Mouse (Mus musculus): ENCODE data around the gene Aqp6. TPM values are rescaled to one million over a fixed set of nuclear protein-coding genes. Genes with fewer than 3 reads are reported as not detected.

The Aqp6 gene
- polyA plus RNA-seq, 1 experiment from 2014 or later: not detected

- no peak overlapping the region for H3K27ac ChIP-seq (ENCODE audit: low read length)
- no peak for ATAC-seq (ENCODE audit: low read depth)
- H3K36me3 ChIP-seq (ENCODE audit: control insufficient read depth, insufficient read depth, low read length): no peaks in the 10 kb centered on the region
- no peak overlapping the region for H3K4me2 ChIP-seq (ENCODE audit: low read depth, low read length)
- no peak overlapping the region for H3K4me3 ChIP-seq (ENCODE audit: low read length)
- H3K9ac ChIP-seq (ENCODE audit: low read length): no peak overlapping the region
- H3K9me3 ChIP-seq (ENCODE audit: control insufficient read depth, low read length): no peaks in the 10 kb centered on the region
- H3K4me1 ChIP-seq (replicated peaks; ENCODE audit: control insufficient read depth, insufficient read depth, low read length): peaks cover 2% of the 10 kb centered on the region; the same call in 1 of the 2 replicates
- peaks cover 2% of the 10 kb centered on the region; the same call in 1 of the 2 replicates for H3K27me3 ChIP-seq (ENCODE audit: control insufficient read depth, insufficient read depth, low read depth, low read length)
- 66% methylated on average over 3 of the region's 3 CpGs for WGBS
Observed at GRCm38 (mm10) chr15:99605595-99605994, 4.4 kb downstream of the Aqp6 start.

- 0 out of 2 replicates have a peak, but pooled peaks have one; percentile 32 for ATAC-seq (ENCODE audit: low read depth)
- Histone ChIP-seq H3K27ac (ENCODE audit: low read length) (no peak overlapping the region), H3K9me3 (ENCODE audit: control insufficient read depth, low read length) (no peaks in the 10 kb centered on the region), H3K27me3 (ENCODE audit: control insufficient read depth, insufficient read depth, low read depth, low read length) (no peaks in the 10 kb centered on the region; the same call in 1 of the 2 replicates), H3K4me2 (ENCODE audit: low read depth, low read length) (no peak overlapping the region), H3K36me3 (ENCODE audit: control insufficient read depth, insufficient read depth, low read length) (no peaks in the 10 kb centered on the region), H3K9ac (ENCODE audit: low read length) (no peak overlapping the region), H3K4me1 (replicated peaks; ENCODE audit: control insufficient read depth, insufficient read depth, low read length) (peaks cover 2% of the 10 kb centered on the region; the same call in 1 of the 2 replicates), H3K4me3 (ENCODE audit: low read length) (no peak overlapping the region)
- WGBS: 26% methylated on average over 5 of the region's 5 CpGs
Observed at GRCm38 (mm10) chr15:99606515-99606914, 5.3 kb downstream of the Aqp6 start.

DNA sequence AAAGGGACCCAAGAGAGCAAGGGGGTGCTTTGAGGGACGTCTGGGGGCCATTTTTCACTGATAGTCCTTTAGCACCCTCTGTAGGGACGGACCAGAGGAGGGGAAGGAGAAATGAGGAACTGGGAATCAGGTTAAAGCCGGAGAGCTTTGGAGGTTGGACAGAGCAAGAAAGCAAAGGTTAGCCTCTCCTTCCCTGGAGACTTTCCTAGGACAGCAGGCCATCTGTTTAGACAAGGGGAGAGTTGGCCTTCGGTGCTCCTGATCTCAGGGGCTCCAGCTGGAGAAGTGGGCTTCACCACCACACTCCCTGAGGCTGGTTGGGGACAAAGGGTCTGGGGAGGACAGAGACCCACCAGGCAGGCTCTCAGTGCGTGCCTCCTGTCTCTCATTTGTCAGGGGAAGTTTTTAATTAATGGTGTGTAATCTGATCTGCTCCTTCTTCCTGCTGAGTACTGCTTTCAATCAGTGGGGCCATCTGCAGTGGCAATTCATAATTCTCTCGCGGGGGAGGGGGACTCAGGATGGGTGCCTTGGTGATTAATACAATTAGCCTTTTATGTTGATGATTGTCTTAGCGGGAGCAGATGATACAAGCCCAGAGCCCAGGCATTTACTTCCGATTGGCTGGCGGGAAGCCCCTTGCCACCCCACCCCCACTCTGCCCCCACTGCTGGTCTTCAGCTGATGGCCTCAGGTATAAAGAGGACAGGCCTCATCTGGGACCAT, 6.4 kb downstream of the Aqp6 start:
- Histone ChIP-seq H3K36me3 (ENCODE audit: control insufficient read depth, insufficient read depth, low read length) (no peaks in the 10 kb centered on the region), H3K4me3 (ENCODE audit: low read length) (no peak overlapping the region), H3K4me2 (ENCODE audit: low read depth, low read length) (no peak overlapping the region), H3K9me3 (ENCODE audit: control insufficient read depth, low read length) (peaks cover 1% of the 10 kb centered on the region; the same call in 1 of the 2 replicates), H3K27ac (ENCODE audit: low read length) (no peak overlapping the region), H3K27me3 (ENCODE audit: control insufficient read depth, insufficient read depth, low read depth, low read length) (no peaks in the 10 kb centered on the region; the same call in 1 of the 2 replicates), H3K4me1 (replicated peaks; ENCODE audit: control insufficient read depth, insufficient read depth, low read length) (peaks cover 2% of the 10 kb centered on the region; the same call in 1 of the 2 replicates), H3K9ac (ENCODE audit: low read length) (no peak overlapping the region)
- ATAC-seq (ENCODE audit: low read depth): no peak
- WGBS: 27% methylated on average over 10 of the region's 10 CpGs

DNA sequence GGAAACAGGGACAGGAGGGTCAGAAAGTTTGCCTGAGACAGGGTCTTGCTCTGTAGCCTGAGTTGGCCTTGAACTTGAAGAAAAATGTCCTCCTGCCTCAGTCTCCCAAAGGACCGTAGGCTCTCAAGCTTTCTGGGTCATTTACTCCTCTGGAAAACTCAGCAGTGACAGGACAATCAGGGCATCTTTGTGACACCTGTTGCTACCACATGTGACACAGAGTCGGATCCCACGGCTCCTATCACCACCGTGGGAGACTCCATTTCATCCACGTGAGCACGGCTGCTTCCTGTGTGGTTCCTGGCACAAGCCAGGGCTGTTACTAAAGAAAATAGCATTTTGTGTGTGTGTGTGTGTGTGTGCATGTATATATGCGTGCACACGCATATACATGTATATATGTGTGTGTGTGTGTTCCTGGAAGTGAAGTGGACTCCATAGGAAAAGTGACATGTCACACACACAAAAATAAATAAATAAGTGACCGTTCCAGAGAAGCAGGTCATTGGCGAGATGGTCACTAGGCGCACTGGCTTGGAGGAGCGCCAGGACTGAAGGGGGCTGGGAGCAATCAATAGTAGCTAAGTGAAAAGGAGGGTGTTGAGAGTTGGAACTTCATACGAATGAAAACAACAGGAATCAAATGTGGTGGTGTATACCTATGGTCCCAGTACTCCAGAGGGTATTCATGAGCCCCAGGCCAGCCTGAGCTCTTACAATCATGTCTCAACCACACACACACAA, 7.4 kb downstream of the Aqp6 start:
- no peak overlapping the region for H3K27ac ChIP-seq (ENCODE audit: low read length)
- H3K9ac ChIP-seq (ENCODE audit: low read length): no peak overlapping the region
- peaks cover 2% of the 10 kb centered on the region; the same call in 1 of the 2 replicates for H3K4me1 ChIP-seq (replicated peaks; ENCODE audit: control insufficient read depth, insufficient read depth, low read length)
- ATAC-seq (ENCODE audit: low read depth): no peak
- H3K27me3 ChIP-seq (ENCODE audit: control insufficient read depth, insufficient read depth, low read depth, low read length): no peaks in the 10 kb centered on the region; the same call in 1 of the 2 replicates
- peaks cover 2% of the 10 kb centered on the region; the same call in 1 of the 2 replicates for H3K9me3 ChIP-seq (ENCODE audit: control insufficient read depth, low read length)
- 70% methylated on average over 13 of the region's 13 CpGs for WGBS
- no peaks in the 10 kb centered on the region for H3K36me3 ChIP-seq (ENCODE audit: control insufficient read depth, insufficient read depth, low read length)
- no peak overlapping the region for H3K4me3 ChIP-seq (ENCODE audit: low read length)
- H3K4me2 ChIP-seq (ENCODE audit: low read depth, low read length): no peak overlapping the region

DNA sequence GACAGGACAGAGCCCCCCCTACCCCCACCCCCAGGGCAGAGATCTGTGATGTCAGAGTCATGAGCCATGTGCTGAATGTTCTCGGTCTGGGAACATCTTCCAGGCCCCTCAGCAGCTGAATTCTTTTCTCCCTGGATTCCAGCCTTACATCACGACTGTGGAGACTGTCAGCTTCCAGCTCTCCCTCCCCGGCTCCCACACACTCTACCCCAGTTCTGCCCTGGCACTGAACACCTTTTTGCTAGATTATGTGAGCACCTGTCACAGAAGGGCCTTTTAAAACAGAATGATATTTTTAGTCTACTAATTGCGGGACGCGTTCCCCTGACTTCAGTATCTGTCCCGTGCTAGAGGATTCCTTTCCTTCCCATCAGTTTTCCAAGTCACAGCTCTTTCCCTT, 10.4 kb downstream of the Aqp6 start:
- WGBS: 59% methylated on average over 7 of the region's 7 CpGs
- no peak overlapping the region for H3K9ac ChIP-seq (ENCODE audit: low read length)
- H3K4me2 ChIP-seq (ENCODE audit: low read depth, low read length): no peak overlapping the region
- H3K27me3 ChIP-seq (ENCODE audit: control insufficient read depth, insufficient read depth, low read depth, low read length): no peaks in the 10 kb centered on the region; the same call in 1 of the 2 replicates
- H3K27ac ChIP-seq (ENCODE audit: low read length): no peak overlapping the region
- H3K4me1 ChIP-seq (replicated peaks; ENCODE audit: control insufficient read depth, insufficient read depth, low read length): peaks cover 16% of the 10 kb centered on the region
- H3K36me3 ChIP-seq (ENCODE audit: control insufficient read depth, insufficient read depth, low read length): no peaks in the 10 kb centered on the region
- peaks cover 2% of the 10 kb centered on the region; the same call in 1 of the 2 replicates for H3K9me3 ChIP-seq (ENCODE audit: control insufficient read depth, low read length)
- no peak overlapping the region for H3K4me3 ChIP-seq (ENCODE audit: low read length)
- no peak for ATAC-seq (ENCODE audit: low read depth)

GRCm38 (mm10) chr15:99614273-99614672, 13.1 kb downstream of the Aqp6 start:
- Histone ChIP-seq H3K4me1 (replicated peaks; ENCODE audit: control insufficient read depth, insufficient read depth, low read length) (peaks cover 16% of the 10 kb centered on the region), H3K27ac (ENCODE audit: low read length) (peak overlapping the region; percentile 2; the same call in 1 of the 2 replicates), H3K9me3 (ENCODE audit: control insufficient read depth, low read length) (peaks cover 2% of the 10 kb centered on the region; the same call in 1 of the 2 replicates), H3K27me3 (ENCODE audit: control insufficient read depth, insufficient read depth, low read depth, low read length) (no peaks in the 10 kb centered on the region), H3K4me2 (ENCODE audit: low read depth, low read length) (0 out of 2 replicates have a peak overlapping the region, but pooled peaks have one; percentile 15), H3K9ac (ENCODE audit: low read length) (no peak overlapping the region), H3K36me3 (ENCODE audit: control insufficient read depth, insufficient read depth, low read length) (no peaks in the 10 kb centered on the region), H3K4me3 (ENCODE audit: low read length) (no peak overlapping the region)
- peak; percentile 29 for ATAC-seq (ENCODE audit: low read depth)
- WGBS: 51% methylated on average over 13 of the region's 13 CpGs

DNA sequence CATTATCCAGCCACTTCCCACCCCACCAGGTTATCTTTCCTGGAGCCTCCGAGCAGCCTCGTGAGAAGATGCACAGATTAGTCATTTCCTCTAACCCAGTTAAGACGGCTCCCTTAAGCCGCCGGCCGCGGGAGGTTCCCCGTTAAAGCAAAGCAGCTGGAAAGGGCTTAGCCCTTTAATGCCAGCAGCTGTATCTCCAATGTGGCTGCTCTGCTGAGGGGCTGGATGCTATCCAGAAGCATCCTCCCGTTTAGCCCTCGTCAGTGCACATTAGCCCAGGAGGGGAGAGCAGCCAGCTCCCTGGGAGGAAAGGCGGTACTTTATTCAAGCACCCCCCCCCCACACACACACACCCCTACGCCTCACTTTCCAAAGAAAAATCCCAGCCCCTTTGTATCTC, 13.6 kb downstream of the Aqp6 start:
- 7% methylated on average over 12 of the region's 12 CpGs for WGBS
- Histone ChIP-seq H3K9ac (ENCODE audit: low read length) (no peak overlapping the region), H3K27me3 (ENCODE audit: control insufficient read depth, insufficient read depth, low read depth, low read length) (no peaks in the 10 kb centered on the region), H3K4me3 (ENCODE audit: low read length) (no peak overlapping the region), H3K36me3 (ENCODE audit: control insufficient read depth, insufficient read depth, low read length) (peaks cover 3% of the 10 kb centered on the region), H3K27ac (ENCODE audit: low read length) (peak overlapping the region; percentile 49), H3K9me3 (ENCODE audit: control insufficient read depth, low read length) (peaks cover 2% of the 10 kb centered on the region; the same call in 1 of the 2 replicates), H3K4me2 (ENCODE audit: low read depth, low read length) (peak overlapping the region; percentile 15; the same call in 1 of the 2 replicates), H3K4me1 (replicated peaks; ENCODE audit: control insufficient read depth, insufficient read depth, low read length) (peaks cover 16% of the 10 kb centered on the region)
- ATAC-seq (ENCODE audit: low read depth): peak; percentile 82

GRCm38 (mm10) chr15:99615246-99615645, 14.0 kb downstream of the Aqp6 start:
- H3K36me3 ChIP-seq (ENCODE audit: control insufficient read depth, insufficient read depth, low read length): peaks cover 7% of the 10 kb centered on the region
- H3K27me3 ChIP-seq (ENCODE audit: control insufficient read depth, insufficient read depth, low read depth, low read length): no peaks in the 10 kb centered on the region
- peaks cover 16% of the 10 kb centered on the region for H3K4me1 ChIP-seq (replicated peaks; ENCODE audit: control insufficient read depth, insufficient read depth, low read length)
- H3K4me3 ChIP-seq (ENCODE audit: low read length): no peak overlapping the region
- peak overlapping the region; percentile 15; the same call in 1 of the 2 replicates for H3K4me2 ChIP-seq (ENCODE audit: low read depth, low read length)
- peaks cover 2% of the 10 kb centered on the region; the same call in 1 of the 2 replicates for H3K9me3 ChIP-seq (ENCODE audit: control insufficient read depth, low read length)
- 22% methylated on average over 9 of the region's 9 CpGs for WGBS
- ATAC-seq (ENCODE audit: low read depth): peak; percentile 88
- 0 out of 2 replicates have a peak overlapping the region, but pooled peaks have one; percentile 8 for H3K9ac ChIP-seq (ENCODE audit: low read length)
- peak overlapping the region; percentile 49 for H3K27ac ChIP-seq (ENCODE audit: low read length)

DNA sequence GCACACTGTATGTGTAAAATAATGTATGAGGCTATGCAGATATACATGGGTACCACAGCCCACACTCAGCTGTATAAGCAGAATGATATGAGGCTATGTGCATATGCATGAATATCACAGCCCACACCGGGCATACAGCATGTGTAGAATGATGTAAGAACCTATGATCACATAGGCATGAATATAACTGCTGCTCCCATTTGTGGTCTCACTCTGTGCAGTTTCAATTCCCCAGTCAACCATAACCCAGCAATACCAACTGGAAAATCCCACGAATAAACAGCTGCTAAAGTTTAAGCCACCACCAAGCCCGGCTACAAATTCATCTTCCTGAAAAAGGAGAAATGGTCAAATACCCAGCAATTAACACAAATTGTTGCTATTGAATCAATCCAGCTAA, 17.4 kb downstream of the Aqp6 start:
- H3K9me3 ChIP-seq (ENCODE audit: control insufficient read depth, low read length): no peaks in the 10 kb centered on the region
- 85% methylated on average over 3 of the region's 3 CpGs for WGBS
- H3K27ac ChIP-seq (ENCODE audit: low read length): no peak overlapping the region
- ATAC-seq (ENCODE audit: low read depth): no peak
- H3K9ac ChIP-seq (ENCODE audit: low read length): no peak overlapping the region
- H3K27me3 ChIP-seq (ENCODE audit: control insufficient read depth, insufficient read depth, low read depth, low read length): no peaks in the 10 kb centered on the region
- H3K4me3 ChIP-seq (ENCODE audit: low read length): no peak overlapping the region
- H3K36me3 ChIP-seq (ENCODE audit: control insufficient read depth, insufficient read depth, low read length): peaks cover 27% of the 10 kb centered on the region
- no peak overlapping the region for H3K4me2 ChIP-seq (ENCODE audit: low read depth, low read length)
- peaks cover 16% of the 10 kb centered on the region for H3K4me1 ChIP-seq (replicated peaks; ENCODE audit: control insufficient read depth, insufficient read depth, low read length)
